20 mouse cellular contexts compared by ENCODE assay signal in genomic region chr8:41593666-41594042, GRCm38 (mm10).
A peak's percentile ranks its signal among the peaks of the same experiment; 100 is the strongest.
DNase-seq lines count a peak whose midpoint lies in the region; ATAC-seq lines count a peak whose summit lies in the region.
"Had no signal": no experiment of that assay in that cellular context is flagged by ENCODE, and none has a peak within 500 bp of the region (broad histone marks: within the 10 kb centered on the region; RNA-seq: fewer than 3 reads in every experiment).

No protein-coding gene starts in this region.

- H3K4me3 ChIP-seq in forebrain, embryonic 12.5 days (replicated peaks) = no peak overlapping the region
- H3K4me3 ChIP-seq in forebrain, embryonic 15.5 days = no peak overlapping the region
- no peak overlapping the region for H3K4me3 ChIP-seq in limb, embryonic 10.5 days
- H3K4me3 ChIP-seq in neural tube, embryonic 15.5 days (replicated peaks) = no peak overlapping the region
- H3K4me3 ChIP-seq: hindbrain, embryonic 12.5 days; hindbrain, embryonic 15.5 days had no signal

- ATAC-seq in forebrain, embryonic 12.5 days (ENCODE audit: low FRiP score) = peak; percentile 70; the same call in 1 of the 2 replicates
- no peak for ATAC-seq in forebrain, embryonic 15.5 days (replicated peaks)
- no peak for ATAC-seq in neural tube, embryonic 15.5 days (ENCODE audit: low FRiP score)
- ATAC-seq: intestine, postnatal 0 days had no signal

- H3K4me1 ChIP-seq in forebrain, embryonic 12.5 days = peaks cover 2% of the 10 kb centered on the region; the same call in 1 of the 2 replicates
- H3K4me1 ChIP-seq in forebrain, embryonic 15.5 days = no peaks in the 10 kb centered on the region
- peaks cover 28% of the 10 kb centered on the region for H3K4me1 ChIP-seq in limb, embryonic 10.5 days
- no peaks in the 10 kb centered on the region for H3K4me1 ChIP-seq in neural tube, embryonic 15.5 days
- H3K4me1 ChIP-seq: hindbrain, embryonic 12.5 days; hindbrain, embryonic 15.5 days had no signal

- H3K4me2 ChIP-seq in forebrain, embryonic 12.5 days = no peak overlapping the region
- H3K4me2 ChIP-seq in forebrain, embryonic 15.5 days (replicated peaks) = no peak overlapping the region
- H3K4me2 ChIP-seq in neural tube, embryonic 15.5 days = no peak overlapping the region
- H3K4me2 ChIP-seq: heart, embryonic 11.5 days; hindbrain, embryonic 12.5 days; hindbrain, embryonic 15.5 days had no signal

- 41% methylated on average over 2 of the region's 2 CpGs for WGBS in forebrain, embryonic 12.5 days
- 26% methylated on average over 2 of the region's 2 CpGs for WGBS in forebrain, embryonic 15.5 days
- WGBS in limb, embryonic 10.5 days = 57% methylated on average over 2 of the region's 2 CpGs
- WGBS in neural tube, embryonic 15.5 days = 48% methylated on average over 2 of the region's 2 CpGs

- no peaks in the 10 kb centered on the region for H3K9me3 ChIP-seq in forebrain, embryonic 12.5 days
- H3K9me3 ChIP-seq in forebrain, embryonic 15.5 days = no peaks in the 10 kb centered on the region
- H3K9me3 ChIP-seq in limb, embryonic 10.5 days (replicated peaks) = no peaks in the 10 kb centered on the region
- no peaks in the 10 kb centered on the region for H3K9me3 ChIP-seq in neural tube, embryonic 15.5 days (replicated peaks)
- H3K9me3 ChIP-seq: G1E; hindbrain, embryonic 12.5 days; hindbrain, embryonic 15.5 days had no signal

- H3K9ac ChIP-seq in forebrain, embryonic 12.5 days = no peak overlapping the region
- no peak overlapping the region for H3K9ac ChIP-seq in forebrain, embryonic 15.5 days (replicated peaks)
- H3K9ac ChIP-seq in neural tube, embryonic 15.5 days (replicated peaks) = no peak overlapping the region
- H3K9ac ChIP-seq: hindbrain, embryonic 12.5 days; hindbrain, embryonic 15.5 days had no signal

- no peaks in the 10 kb centered on the region for H3K27me3 ChIP-seq in forebrain, embryonic 12.5 days
- H3K27me3 ChIP-seq in forebrain, embryonic 15.5 days = no peaks in the 10 kb centered on the region
- no peaks in the 10 kb centered on the region for H3K27me3 ChIP-seq in limb, embryonic 10.5 days (ENCODE audit: low read depth, poor library complexity, severe bottlenecking)
- no peaks in the 10 kb centered on the region for H3K27me3 ChIP-seq in neural tube, embryonic 15.5 days (replicated peaks)
- H3K27me3 ChIP-seq: CH12.LX; hindbrain, embryonic 12.5 days; hindbrain, embryonic 15.5 days had no signal

- no peaks in the 10 kb centered on the region for H3K36me3 ChIP-seq in forebrain, embryonic 12.5 days (replicated peaks)
- H3K36me3 ChIP-seq in forebrain, embryonic 15.5 days = no peaks in the 10 kb centered on the region
- no peaks in the 10 kb centered on the region for H3K36me3 ChIP-seq in limb, embryonic 10.5 days
- H3K36me3 ChIP-seq in neural tube, embryonic 15.5 days = no peaks in the 10 kb centered on the region
- H3K36me3 ChIP-seq: G1E; hindbrain, embryonic 12.5 days; hindbrain, embryonic 15.5 days had no signal

- no peak overlapping the region for H3K27ac ChIP-seq in forebrain, embryonic 12.5 days
- no peak overlapping the region for H3K27ac ChIP-seq in forebrain, embryonic 15.5 days (replicated peaks)
- H3K27ac ChIP-seq in limb, embryonic 10.5 days = peak overlapping the region; percentile 14; the same call in 1 of the 2 replicates
- H3K27ac ChIP-seq in neural tube, embryonic 15.5 days (replicated peaks) = no peak overlapping the region
- H3K27ac ChIP-seq: hindbrain, embryonic 12.5 days; hindbrain, embryonic 15.5 days had no signal

- DNase-seq in Muller cell, postnatal 12 days (ENCODE audit: inconsistent ontology term) = peak; percentile 47
- DNase-seq in limb, embryonic 10.5 days (ENCODE audit: low spot score) = no peak
- peak; percentile 92 for DNase-seq in retina, postnatal 1 day
- DNase-seq in cerebellum, postnatal 36 days = no peak
- DNase-seq: adrenal gland, adult 2 months; adrenal gland, postnatal 14 days; B cell, adult 2 months; cerebellum, adult 11-12 months; cerebellum, adult 8-10 months; cerebellum, postnatal 10 days; gastrocnemius, postnatal 25 days had no signal

Comparison
In these comparisons a context has a peak if more than half of its experiments do, and no peak if none do; other contexts are left out.
1. DNase-seq: peak in Muller cell, postnatal 12 days (single experiment) and retina, postnatal 1 day (single experiment); none in limb, embryonic 10.5 days (single experiment) and cerebellum, postnatal 36 days (0 of 2).